Mouse (Mus musculus) gastrocnemius, adult 18-20 months (tissue): ENCODE measurements around the gene Qsox1. TPM values are rescaled to one million over a fixed set of nuclear protein-coding genes. Genes with fewer than 3 reads are reported as not detected.

ENCODE experiments used
- DNase-seq: peaks from one replicate; pipeline ENCODE4 v3.0.0; 2021; ENCODE audit warnings: low spot score
- long read RNA-seq, 2 experiments: library from polyadenylated mRNA; stranded (forward); transcript quantifications; one replicate each; pipeline ENCODE4 v2.0.0; 2021
- total RNA-seq, 2 experiments: library from RNA; stranded (reverse); gene quantifications; 2 replicates each; pipeline ENCODE4 v1.2.3; 2021

The Qsox1 gene
- 10 to 100 TPM; 20.6 to 24.2 TPM for total RNA-seq
- long read RNA-seq, experiment 1, transcript Qsox1-207 (13 exons, 2,433 nt): major isoform, 14 of 21 reads
- long read RNA-seq, experiment 1, partial matches to known transcripts: 4 of 21 reads
- long read RNA-seq, experiment 1, other reads (novel, unspliced or antisense): 1 of 21 reads
- long read RNA-seq, experiment 2, transcript Qsox1-207 (13 exons, 2,433 nt): major isoform, 14 of 25 reads
- long read RNA-seq, experiment 2, partial matches to known transcripts: 7 of 25 reads
- long read RNA-seq, experiment 2, other reads (novel, unspliced or antisense): 0 of 25 reads

DNA sequence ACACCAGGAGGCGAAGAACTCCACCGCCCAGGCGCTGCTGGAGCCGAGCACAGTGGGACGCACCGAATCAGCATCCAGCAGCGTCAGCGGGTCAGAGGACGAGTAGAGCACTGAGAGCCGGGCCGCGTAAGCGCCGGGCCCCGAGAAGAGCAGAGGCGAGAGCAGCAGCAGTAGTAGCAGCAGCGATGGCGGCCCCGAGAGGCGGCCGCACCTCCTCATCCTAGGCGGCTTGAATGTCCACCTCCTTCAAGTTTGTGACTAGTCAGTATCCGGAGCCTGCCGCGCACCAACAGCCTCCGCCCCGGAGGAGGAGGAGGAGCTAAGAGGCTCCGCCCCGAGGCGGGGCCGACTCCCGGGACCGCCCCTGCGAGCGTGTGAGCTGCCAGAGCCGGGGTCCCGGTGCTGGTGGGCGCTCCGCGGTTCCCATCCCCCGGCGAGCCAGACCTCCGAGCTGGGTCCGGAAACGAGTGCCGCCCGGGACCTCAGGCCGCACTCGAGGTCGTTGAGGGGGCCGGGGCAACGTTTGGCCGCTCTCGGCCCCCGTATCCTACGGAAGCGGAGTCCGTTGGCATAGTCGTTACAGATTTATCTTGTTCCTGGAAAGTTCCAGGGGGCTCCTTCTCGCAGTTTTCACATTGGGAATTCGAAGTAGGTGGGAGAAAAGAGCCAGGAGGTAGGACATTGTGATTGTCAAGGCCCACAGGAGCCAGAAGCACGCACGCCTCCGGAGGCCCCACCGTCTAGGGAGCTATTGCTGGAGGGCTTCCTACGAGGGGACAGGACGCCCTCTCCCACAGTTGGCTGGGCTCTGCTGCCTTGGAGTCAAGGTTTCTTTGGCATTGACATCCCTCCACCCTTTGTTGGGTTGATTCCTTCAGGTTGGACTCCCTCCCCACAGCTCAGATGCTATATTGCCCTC, at the start of gene Qsox1:
Gene Qsox1, minus strand, starts transcription at position 309 of the 919 bp plus-strand sequence.
- DNase-seq: peak; percentile 80

GRCm38 (mm10) chr1:155854926-155855702, 42.4 kb upstream of the Qsox1 start:
- peak; percentile 9 for DNase-seq

- DNase-seq: no peak
Observed at GRCm38 (mm10) chr1:155853009-155853408, 40.3 kb upstream of the Qsox1 start.

DNA sequence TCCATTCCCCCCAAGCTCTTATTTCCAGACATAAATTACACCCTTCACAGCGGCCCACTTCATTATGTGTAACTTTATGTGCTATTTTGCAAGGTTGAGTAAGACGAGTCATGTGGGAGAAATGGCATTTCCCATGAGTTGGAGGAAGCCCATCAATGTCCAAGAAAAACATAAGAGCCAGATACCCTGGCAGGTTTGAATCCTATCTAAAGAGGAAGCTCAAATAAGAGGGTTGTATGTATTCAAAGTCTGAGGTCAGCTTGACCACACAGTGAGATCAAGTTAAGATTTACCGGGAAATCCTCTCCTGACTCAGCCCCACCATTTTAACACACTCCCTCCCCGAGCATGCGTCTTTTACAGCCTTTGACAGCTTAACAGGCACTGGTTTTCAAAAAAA, 31.5 kb upstream of the Qsox1 start:
- no peak for DNase-seq

DNA sequence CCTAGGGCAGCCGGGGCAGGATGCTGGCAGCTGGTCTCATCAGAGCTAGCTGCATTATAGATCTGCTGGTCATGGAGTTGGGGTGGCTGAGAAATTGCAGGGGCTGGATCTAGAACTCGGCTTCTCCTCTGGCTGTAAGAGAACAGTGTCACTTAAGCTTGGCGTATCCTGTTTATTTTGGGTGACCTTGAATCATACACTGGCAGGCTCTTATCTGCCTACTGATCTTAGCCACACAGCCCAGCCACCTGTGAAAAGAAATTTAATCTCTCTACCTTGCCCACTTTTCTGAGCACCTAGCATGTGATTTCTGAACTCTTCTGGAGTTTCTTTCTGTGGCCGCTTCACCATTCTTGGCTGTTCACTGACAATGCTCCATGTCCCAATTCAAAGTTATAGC, 30.8 kb upstream of the Qsox1 start:
- no peak for DNase-seq

DNA sequence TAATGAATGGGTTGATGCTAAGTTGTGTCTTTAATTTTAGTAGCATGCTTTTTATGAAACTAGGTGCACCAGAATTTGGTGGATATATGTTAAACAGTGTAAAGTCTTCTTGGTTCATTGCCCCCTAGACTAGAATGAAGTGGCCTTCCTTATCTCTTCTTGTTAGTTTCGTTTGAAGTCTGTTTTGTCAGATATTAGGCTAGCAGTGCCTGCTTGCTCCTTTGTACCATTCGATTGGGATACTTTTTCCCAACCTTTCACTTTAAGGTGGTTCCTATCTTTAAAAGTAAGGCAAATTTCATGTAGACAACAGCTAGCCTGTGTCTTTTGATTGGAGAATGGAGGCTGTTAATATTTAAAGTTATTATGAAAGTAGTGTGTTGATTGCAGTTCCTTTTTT, 23.0 kb upstream of the Qsox1 start:
- no peak for DNase-seq

GRCm38 (mm10) chr1:155833610-155834009, 20.9 kb upstream of the Qsox1 start:
- DNase-seq: no peak

GRCm38 (mm10) chr1:155831958-155832357, 19.3 kb upstream of the Qsox1 start:
- no peak for DNase-seq

- DNase-seq: no peak
Observed at GRCm38 (mm10) chr1:155830861-155831260, 18.2 kb upstream of the Qsox1 start.

- DNase-seq: no peak
Observed at GRCm38 (mm10) chr1:155827703-155828295, 15.1 kb upstream of the Qsox1 start.

DNA sequence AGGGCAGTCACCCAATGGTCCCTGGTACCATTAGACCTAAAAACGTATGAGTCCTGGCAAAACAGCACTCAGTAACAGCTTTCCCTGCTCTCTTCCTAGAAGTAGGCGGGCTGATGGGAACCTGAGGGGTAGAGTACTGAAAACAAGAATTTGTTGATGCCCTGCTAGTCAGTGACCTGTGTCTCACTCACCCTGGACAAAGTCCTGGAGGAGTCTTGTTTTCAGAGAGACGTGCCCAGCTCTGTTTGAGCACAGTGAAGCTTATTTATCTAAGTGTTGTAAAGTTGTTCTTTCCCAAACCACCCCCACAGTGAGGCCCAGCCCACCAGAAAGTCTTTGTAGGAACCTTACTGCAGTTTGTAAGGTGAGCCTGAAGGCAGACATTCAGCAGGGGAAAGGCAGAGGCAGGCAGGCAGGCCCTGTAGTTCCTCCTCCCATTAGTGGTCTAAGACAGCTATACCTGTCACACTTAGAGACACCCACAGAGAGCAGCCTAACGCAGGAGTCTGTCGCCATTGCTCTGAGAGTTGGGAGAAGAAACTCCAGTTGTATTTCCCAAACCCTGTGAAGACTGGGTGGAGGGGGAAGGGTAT, 14.2 kb upstream of the Qsox1 start:
- no peak for DNase-seq

GRCm38 (mm10) chr1:155825940-155826716, 13.4 kb upstream of the Qsox1 start:
- DNase-seq: no peak

DNA sequence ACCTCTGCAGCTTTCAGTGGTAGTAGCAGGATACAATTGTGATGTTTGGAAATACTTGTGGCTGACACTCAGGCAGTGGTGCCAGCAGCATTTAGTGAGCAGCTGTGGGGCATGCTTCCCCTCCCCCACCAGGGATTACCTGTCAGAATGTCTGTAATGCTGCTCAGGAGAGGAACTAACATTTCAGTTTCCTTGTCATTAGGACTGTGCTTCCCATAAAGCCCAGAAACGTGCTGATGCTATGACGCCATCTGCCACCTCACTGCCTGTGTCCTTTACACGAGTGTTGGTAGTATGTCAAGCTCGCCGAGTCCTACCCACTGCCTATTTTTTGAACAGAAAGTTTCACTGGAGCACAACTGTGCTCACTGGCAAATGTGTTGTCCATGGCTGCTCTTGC, 8.0 kb upstream of the Qsox1 start:
- DNase-seq: no peak

DNA sequence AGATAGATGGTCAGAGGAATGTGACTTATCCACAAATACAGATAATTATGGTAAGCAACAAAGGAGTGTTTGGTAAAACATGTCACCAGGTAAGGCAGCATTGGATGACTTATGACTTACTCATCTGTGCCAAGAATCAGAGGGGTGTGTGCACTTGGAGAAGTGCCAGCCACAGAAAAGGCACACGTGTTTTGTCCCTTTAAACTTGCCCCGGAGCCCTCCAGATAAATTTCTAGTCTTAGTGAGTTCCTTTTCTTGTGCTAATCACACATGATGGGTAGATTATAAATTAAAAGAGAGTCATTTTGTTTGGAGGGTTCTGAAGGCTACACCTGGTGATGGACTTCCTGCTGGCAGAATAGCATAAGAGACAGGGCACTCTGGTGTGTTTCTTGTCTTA, 3.5 kb upstream of the Qsox1 start:
- DNase-seq: no peak

DNA sequence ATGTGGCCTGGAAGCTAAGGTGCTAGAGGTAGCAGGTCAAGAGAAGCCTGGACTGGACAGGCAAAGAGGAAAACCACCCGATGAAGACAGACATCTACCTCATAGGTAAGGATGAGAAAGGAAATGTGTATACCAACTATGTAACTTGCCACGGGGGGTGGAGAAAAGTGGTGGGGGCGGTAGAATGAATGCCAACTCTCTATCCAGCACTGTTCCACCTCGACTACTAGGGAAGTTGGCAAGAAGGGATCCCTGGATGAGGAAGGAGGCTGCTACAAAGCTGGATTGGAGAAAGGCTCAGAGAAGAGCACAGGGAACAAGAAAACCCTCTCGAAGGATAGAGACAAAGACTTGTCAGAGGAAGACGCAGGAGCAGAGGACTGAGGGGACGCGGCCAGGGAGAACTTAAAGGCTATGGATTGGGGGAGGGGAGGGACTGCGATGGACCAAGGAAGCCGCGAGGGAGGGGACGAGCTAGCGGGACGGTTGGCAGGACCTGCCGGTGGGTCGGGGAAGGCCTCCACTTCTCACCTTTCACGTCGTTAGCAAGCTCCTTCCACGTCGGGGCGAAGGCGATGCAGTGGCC, 601 bp downstream of the Qsox1 start:
- no peak for DNase-seq

DNA sequence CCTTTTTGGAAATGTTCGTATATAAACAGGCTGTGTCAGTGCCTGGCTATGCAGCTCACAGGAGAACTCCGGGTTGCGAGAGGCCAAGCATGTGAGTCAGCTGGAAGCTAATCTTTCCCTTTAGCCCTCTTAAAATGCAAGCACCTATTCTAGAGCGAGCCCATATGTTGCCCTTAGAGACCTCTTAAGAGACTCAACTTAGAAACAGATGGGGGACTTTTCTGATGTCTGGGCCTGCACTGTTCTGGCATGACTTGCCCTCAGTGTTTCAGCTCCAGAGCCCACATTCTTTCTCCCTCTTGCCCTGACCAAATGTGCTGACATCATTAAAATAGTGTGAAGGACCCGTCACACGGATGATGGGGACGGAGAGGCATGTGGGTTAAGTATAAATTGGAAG, 2.1 kb downstream of the Qsox1 start:
- DNase-seq: no peak

DNA sequence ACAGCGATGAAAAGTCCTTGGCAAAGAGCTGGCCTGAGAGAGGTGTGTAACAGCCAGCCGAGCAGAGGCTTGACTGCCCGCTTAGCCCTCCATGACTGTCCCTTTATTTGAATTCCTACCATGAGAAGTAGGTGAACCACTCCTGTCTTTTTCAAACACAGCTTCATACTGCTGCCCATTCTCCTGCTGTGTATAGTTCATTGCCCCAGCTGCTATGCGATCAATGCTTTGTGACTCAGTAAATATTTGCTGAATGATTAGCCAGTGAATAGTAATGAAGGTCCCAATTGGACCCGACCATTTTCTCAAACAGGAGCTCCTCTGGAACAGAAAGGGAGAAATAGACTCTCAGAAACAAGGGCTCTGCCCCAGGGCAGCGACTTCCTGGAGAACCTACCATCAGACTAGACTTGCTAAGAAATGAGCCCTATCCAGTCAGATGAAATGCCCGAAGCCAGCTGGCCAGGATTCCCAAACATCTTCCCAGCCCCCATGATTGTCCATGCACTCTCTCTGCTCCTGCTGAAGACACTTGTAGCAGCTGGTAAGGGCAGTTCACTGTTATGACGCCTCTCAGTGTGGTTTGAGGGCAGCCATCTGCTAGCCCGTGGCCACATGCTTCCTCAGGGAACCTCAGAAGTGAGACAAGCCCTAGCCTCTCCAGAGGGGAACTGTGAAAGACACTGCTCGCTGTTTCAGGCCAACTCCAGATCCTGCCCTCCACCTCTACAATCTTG, 2.8 kb downstream of the Qsox1 start:
- DNase-seq: no peak

DNA sequence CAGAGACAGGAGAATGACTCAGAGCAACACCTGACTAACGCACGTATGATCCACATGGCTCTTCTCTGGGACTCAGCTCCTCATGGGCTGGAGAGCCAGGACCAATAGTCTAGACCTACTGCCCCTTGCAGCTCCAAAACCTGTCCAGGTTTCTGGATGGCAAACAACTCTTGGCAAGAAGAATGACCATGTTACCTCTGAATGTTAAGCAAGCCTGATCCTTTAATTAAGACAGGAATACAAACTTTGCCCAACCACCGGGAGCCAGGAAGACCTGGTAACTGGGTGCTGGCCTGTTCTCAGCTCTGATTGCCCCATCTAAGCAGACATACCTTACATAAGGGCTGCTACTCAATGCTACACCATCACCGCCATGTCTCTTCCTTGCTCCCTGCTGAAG, 4.4 kb downstream of the Qsox1 start:
- DNase-seq: no peak

DNA sequence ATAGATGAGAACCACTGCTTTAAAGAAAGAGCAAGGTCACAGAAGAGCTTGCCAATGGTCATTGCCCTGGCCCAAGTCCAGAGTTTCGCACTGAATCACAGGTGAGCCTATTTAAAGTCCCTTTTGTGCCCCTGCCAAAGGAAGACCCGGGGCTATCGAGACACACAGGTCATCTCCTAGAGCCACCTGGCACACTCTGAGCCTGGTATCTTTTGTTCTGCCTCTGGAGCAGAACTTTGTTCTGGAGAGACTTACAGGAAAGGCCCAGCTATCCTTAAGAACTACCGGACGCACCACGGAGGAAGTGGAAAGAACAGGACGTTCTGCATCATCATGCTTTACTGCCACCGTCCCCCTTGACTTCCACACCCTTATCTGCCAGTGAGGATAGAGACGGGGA, 7.1 kb downstream of the Qsox1 start:
- no peak for DNase-seq
